Mouse (Mus musculus) cerebellum, adult 2 months (tissue): ENCODE measurements around the gene Tjp2.

Experiments
- CTCF ChIP-seq: fragments of 200-500 bp; IDR thresholded peaks from 2 replicates; pipeline ENCODE4 v1.5.1; 2011; ENCODE audit warnings: low read depth, mild to moderate bottlenecking, control low read depth, low read length, moderate library complexity, borderline replicate concordance; ENCODE audit not compliant: insufficient read depth
- POLR2A ChIP-seq: fragments of 200-500 bp; IDR thresholded peaks from 2 replicates; pipeline ENCODE4 v1.6.1; 2011; ENCODE audit warnings: low read length, control low read depth, borderline replicate concordance; ENCODE audit not compliant: insufficient read depth

DNA sequence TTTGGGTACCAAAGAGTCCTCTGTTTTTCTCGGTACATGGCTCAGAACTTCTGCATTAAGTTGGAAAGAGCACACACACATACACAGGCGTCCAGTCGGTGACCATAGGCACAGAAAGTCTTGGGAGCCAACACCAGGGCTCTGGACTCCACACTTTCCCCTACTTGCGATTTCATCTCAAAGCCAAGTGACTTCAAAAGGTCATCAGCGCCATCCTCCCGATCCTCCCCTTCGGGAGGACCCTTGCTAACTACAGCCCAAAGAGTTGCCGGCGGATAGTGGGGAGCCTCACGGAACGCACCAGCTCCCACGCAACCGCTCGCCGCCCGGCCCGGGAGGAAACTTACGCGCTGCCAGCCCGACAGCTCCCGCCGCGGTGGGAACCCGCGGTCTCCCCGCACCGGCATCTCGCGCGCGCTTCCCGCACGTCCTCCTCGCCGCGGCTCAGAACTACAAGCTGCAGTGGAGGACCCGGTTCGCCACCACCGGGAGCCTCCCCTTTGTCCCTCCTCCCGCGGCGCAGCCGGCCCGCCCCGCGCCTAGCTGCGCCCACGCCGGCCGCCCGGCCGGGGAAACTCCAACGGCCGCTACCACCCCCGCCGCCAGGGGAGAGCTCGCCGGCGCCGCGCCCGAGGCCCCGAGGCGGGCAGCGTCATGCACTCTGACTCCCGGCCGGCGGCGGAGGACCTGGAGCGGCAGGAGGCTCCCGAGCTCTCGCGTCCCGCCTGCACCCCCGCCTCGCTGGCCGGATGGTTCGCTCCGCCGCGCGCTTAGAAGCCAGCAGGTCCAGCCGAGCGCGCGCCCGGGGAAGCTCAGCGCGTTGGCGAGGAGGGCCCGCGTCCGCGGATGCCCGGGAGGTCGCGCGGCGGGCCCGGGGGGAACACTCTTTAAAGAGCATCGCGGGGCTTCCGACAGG, 51.0 kb downstream of the Tjp2 start:
- no peak for TF ChIP-seq CTCF
- TF ChIP-seq POLR2A = peak; percentile 73
